Mouse (Mus musculus) left cerebral cortex, postnatal 4 days (tissue): ENCODE measurements around the gene Hes7. TPM values are rescaled to one million over a fixed set of nuclear protein-coding genes. Genes with fewer than 3 reads are reported as not detected.

Experiments used
- DNase-seq: peaks from one replicate; pipeline ENCODE4 v3.0.0-alpha.2; 2022
- intact Hi-C: fragments of 180-260 bp; cut with DNase I; formaldehyde crosslinking; loops from one replicate; pipeline ENCODE4 v1.15.1; 2025
- total RNA-seq, 2 experiments: library from RNA; stranded (reverse); gene quantifications; 2 replicates each; pipeline ENCODE4 v1.2.3; 2021

Gene Hes7
- total RNA-seq, 2 experiments from 2014 or later = 2.3 to 2.6 TPM

GRCm38 (mm10) chr11:69116843-69117242, 3.4 kb upstream of the Hes7 start:
- intact Hi-C loops = no loop called here
- DNase-seq = no peak

- DNase-seq = peak; percentile 45
- intact Hi-C loops = no loop called here
Measured at GRCm38 (mm10) chr11:69117737-69118695, 2.2 kb upstream of the Hes7 start.

GRCm38 (mm10) chr11:69118765-69119164, 1.4 kb upstream of the Hes7 start:
- intact Hi-C loops = no loop called here
- peak; percentile 66 for DNase-seq

GRCm38 (mm10) chr11:69119446-69120155, 603 bp upstream of the Hes7 start:
- DNase-seq = no peak
- intact Hi-C loops = no loop called here

- no peak for DNase-seq
- intact Hi-C loops = no loop called here
Measured at GRCm38 (mm10) chr11:69121001-69121740, 967 bp downstream of the Hes7 start.

GRCm38 (mm10) chr11:69121741-69122335, 1.6 kb downstream of the Hes7 start:
- intact Hi-C loops = loop anchor here (2.0 kb wide), 1 partner anchor 59 kb away; no protein-coding TSS in a partner anchor
- peak; percentile 56 for DNase-seq

- intact Hi-C loops = loop anchor here (2.0 kb wide), 1 partner anchor 60 kb away; no protein-coding TSS in a partner anchor
- peak; percentile 93 for DNase-seq
Measured at GRCm38 (mm10) chr11:69122336-69122951, 2.2 kb downstream of the Hes7 start, which contains the start of gene 9130213A22Rik. TSS of gene 9130213A22Rik (minus strand) at chr11:69122589.

- peak; percentile 89 for DNase-seq
- intact Hi-C loops = loop anchor here (2.0 kb wide), 1 partner anchor 60 kb away; no protein-coding TSS in a partner anchor
Measured at GRCm38 (mm10) chr11:69123056-69123692, 3.0 kb downstream of the Hes7 start.

GRCm38 (mm10) chr11:69123693-69124497, 3.7 kb downstream of the Hes7 start:
- intact Hi-C loops = loop anchor here (2.0 kb wide), 1 partner anchor 61 kb away; no protein-coding TSS in a partner anchor
- peak; percentile 90 for DNase-seq

- intact Hi-C loops = no loop called here
- DNase-seq = peak; percentile 53
Measured at GRCm38 (mm10) chr11:69124498-69124847, 4.3 kb downstream of the Hes7 start.

GRCm38 (mm10) chr11:69125041-69125851, 5.0 kb downstream of the Hes7 start:
- DNase-seq = peak; percentile 78
- intact Hi-C loops = no loop called here

GRCm38 (mm10) chr11:69125852-69125918, 5.5 kb downstream of the Hes7 start, which contains the start of gene Aloxe3:
TSS of gene Aloxe3 (plus strand) at chr11:69125896.
- intact Hi-C loops = no loop called here

GRCm38 (mm10) chr11:69125919-69126705, 5.9 kb downstream of the Hes7 start:
- no peak for DNase-seq
- intact Hi-C loops = no loop called here

More at GRCm38 (mm10) chr11:69125852-69125918, 5.5 kb downstream of the Hes7 start, which contains the start of gene Aloxe3:
- DNase-seq = no peak

- DNase-seq = no peak
- intact Hi-C loops = no loop called here
Measured at GRCm38 (mm10) chr11:69126706-69127095, 6.5 kb downstream of the Hes7 start.

- no peak for DNase-seq
- intact Hi-C loops = no loop called here
Measured at GRCm38 (mm10) chr11:69128426-69129122, 8.4 kb downstream of the Hes7 start.

GRCm38 (mm10) chr11:69133566-69133922, 13.3 kb downstream of the Hes7 start:
- no peak for DNase-seq
- intact Hi-C loops = no loop called here
